Mouse (Mus musculus) brain, embryonic 14.5 days (tissue): ENCODE measurements around the gene Ifna2.

ENCODE experiments used
- CTCF ChIP-seq: fragments of 200-500 bp; IDR thresholded peaks from 2 replicates; pipeline ENCODE4 v1.5.1; 2012; ENCODE audit warnings: inconsistent platforms, mild to moderate bottlenecking, moderate library complexity, borderline replicate concordance; ENCODE audit not compliant: insufficient read depth, insufficient read length; ENCODE audit errors: extremely low read depth
- POLR2A ChIP-seq: fragments of 200-500 bp; IDR thresholded peaks from 2 replicates; pipeline ENCODE4 v1.6.1; 2012; ENCODE audit warnings: mild to moderate bottlenecking, inconsistent platforms, borderline replicate concordance; ENCODE audit not compliant: poor library complexity, insufficient read depth, insufficient read length, severe bottlenecking; ENCODE audit errors: extremely low read depth

DNA sequence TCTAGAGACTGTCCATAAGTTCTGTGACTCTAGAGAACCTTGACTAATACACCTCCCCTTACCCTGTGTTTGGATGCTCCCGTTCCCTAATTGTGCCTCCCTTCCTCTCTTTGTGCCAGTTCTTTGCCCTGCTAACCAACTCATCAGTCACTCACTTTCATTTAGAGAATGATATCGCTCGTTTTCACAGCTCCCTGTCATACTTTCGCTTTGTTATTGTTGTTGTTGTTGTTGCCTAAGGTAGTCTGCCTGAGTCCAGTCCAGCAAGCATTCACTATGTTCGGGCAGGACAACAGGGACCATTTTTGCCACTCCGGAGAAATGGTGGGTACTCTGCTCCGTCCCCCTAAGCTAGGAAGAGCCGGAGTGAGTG, 43.0 kb downstream of the Ifna2 start:
- TF ChIP-seq CTCF (no peak), POLR2A (no peak)
